Mouse (Mus musculus): Measurements from ENCODE around the gene Sema6d. TPM values are rescaled to one million over a fixed set of nuclear protein-coding genes. Genes with fewer than 3 reads are reported as not detected.

Sema6d gene
- total RNA-seq, 1 experiment from 2014 or later: not detected

DNA sequence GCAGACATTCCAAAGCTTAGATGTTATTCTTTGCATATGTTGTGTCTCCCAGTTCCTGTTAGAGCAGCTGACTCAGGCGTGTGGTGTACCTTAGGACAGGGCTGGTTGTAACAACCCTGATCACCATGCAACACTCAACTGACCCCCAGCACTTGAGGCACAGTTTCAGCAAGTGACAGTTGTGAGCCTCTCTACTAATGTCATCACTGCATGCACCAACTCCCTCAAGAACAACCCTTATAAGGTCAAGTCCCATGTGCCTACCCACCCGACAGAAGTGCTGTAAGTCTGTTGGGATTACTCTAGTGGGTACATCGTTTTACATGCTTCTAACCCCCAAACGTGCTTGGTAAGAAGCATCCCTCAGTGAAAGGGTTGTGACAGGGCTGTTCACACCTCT lies 418.0 kb downstream of the Sema6d start:
- ATAC-seq (ENCODE audit: extremely low read depth, insufficient number of reproducible peaks, low FRiP score, poor library complexity, severe bottlenecking): no peak

DNA sequence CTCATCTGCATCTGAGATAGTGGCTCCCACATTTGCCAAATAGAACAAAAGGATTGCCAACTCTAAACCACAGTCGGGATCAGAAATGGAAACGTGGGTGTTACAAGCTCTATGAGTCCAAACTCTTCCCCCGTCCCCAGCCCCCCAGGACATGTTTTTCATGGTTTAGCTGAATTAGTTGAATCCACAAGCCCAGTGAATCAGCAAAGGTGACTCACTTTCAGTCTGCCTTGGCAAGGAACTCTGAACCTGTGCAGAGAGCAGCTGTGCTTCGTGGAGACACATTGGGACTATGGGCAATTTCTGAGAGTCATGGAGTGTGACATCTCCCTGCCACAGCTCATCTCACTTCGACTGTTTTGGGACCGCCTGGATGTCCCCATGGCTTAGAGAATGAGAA lies 419.7 kb downstream of the Sema6d start:
- no peak for ATAC-seq (ENCODE audit: extremely low read depth, insufficient number of reproducible peaks, low FRiP score, poor library complexity, severe bottlenecking)

DNA sequence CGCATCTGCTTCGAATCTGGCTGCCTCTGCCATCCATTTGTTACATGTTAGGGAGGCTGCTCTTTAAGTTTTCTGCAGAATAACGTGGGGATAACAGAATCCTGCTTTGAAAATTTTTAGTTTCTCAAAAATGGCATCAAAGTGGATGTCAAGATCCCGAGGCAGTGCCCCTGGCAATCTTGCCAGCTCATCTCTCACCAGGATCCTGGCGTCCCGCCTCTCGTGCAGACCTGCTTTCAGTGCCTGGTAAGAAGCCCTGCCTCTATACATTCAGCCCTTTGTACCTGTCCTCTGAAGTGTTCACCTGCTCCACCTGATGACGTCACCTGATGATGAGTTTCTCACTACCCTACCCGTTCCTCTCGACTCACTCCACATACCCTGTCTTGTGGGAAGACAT lies 422.1 kb downstream of the Sema6d start:
- ATAC-seq (ENCODE audit: extremely low read depth, insufficient number of reproducible peaks, low FRiP score, poor library complexity, severe bottlenecking): no peak

DNA sequence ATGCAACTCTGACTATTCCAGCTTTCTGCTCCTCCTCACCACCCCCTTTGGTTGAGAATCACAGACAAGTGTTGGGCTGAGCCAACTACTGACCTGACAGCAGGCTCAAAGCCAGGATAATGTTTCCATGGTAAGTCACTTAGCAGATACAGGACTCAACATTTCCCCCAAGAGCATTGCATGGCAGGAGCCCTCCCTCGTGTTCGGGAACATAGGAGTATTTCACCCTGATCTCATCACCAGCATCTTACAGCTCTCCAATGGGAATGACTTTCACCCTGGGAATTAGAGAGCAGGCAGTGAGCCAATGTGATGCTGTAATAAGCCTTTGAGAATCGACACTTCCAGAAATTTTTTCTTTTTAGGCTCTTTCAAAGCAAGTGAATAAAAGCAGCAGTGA lies 432.7 kb downstream of the Sema6d start:
- ATAC-seq (ENCODE audit: extremely low read depth, insufficient number of reproducible peaks, low FRiP score, poor library complexity, severe bottlenecking): no peak

DNA sequence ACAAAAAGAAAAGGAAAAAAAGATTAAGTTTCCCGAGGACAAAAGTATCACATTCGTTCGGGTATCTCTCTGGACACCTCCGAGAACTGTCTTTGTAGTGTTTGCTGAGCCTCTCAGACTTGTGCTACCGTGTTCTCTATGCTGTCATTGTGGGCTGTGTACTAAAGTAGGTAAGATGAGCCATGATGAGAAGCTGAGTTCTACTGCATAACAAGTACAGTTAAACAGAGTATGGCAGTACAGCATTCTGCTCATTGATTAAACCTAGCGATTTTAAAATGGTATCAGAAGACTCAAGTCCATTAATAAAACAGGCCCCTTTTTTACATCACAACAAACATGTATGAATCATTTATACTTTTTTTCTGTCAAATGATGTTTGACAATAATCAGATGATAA lies 433.9 kb downstream of the Sema6d start:
- ATAC-seq (ENCODE audit: extremely low read depth, insufficient number of reproducible peaks, low FRiP score, poor library complexity, severe bottlenecking): no peak

DNA sequence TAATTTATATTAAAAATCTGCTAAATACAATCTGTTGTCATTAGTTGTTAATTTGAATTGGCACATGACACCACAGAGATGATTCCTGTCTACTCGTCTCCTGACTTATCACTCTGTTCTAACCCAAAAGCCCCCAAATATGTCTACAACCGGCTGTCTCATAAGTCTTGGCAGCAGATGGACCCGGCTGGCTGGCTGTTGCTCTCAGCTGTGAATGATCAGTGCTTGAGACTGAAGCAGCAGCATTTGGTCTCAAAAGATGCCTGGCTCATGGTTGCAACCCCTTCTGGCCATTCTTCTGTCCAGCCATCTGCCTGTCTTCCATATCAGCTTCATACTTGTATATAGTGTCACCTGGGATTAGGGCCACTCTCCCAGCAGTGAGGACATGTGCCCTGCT lies 434.4 kb downstream of the Sema6d start:
- ATAC-seq (ENCODE audit: extremely low read depth, insufficient number of reproducible peaks, low FRiP score, poor library complexity, severe bottlenecking): no peak

DNA sequence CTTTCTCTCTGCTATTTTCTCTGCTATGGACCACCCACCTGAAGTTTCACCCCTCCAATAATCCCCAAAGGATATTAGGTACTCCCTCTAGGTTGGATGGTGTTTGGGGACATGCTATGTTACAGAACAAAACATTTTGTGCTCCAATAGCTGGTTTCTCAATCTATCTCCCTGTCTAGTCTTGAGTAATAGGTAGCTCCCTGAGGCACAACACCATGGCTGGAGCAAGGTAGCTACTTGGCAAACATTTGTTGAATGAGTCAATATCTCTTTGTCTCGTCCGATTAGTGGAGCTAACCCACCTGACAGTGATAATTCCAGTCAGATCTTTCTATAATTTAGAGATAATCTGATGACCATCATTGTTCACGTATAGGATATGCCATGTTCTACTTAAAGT lies 437.9 kb downstream of the Sema6d start:
- ATAC-seq (ENCODE audit: extremely low read depth, insufficient number of reproducible peaks, low FRiP score, poor library complexity, severe bottlenecking): no peak

DNA sequence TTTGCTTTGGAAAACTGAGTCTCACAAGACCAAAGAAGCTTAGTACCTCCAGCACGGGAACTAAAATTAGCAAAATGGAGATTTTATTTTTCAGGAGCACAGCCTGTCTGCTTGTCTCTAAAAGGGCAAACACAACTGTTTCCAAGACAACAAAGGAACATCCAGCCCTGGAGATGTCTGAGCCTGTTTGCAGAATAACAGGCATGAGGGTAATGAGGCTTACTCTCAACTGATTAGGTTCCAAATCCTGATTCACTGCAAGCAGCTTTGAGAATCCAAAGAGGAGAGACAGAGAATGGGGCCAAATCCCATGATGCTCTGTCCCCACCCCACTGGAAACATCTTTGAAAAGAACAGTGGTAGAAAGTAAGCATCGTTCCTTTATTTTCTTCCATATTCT lies 440.7 kb downstream of the Sema6d start:
- ATAC-seq (ENCODE audit: extremely low read depth, insufficient number of reproducible peaks, low FRiP score, poor library complexity, severe bottlenecking): no peak

DNA sequence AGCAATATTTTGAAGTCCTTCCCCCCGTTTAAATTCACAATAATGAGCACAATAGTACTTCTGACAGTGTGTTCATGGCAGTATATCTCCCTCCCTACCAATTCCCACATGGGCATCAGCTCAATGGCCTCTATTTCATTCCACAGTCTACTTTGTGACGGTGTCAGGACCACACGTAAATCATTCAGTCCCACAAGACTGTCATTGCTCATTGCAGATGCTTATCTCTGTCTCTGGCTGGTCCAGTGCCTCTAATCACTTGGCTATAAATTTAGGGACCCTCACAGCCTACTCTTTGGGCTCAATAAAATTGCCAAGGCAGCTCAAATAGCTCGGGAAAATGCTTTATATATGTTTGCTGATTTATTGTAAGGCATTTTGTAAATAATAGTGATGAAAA lies 441.3 kb downstream of the Sema6d start:
- ATAC-seq (ENCODE audit: extremely low read depth, insufficient number of reproducible peaks, low FRiP score, poor library complexity, severe bottlenecking): no peak

DNA sequence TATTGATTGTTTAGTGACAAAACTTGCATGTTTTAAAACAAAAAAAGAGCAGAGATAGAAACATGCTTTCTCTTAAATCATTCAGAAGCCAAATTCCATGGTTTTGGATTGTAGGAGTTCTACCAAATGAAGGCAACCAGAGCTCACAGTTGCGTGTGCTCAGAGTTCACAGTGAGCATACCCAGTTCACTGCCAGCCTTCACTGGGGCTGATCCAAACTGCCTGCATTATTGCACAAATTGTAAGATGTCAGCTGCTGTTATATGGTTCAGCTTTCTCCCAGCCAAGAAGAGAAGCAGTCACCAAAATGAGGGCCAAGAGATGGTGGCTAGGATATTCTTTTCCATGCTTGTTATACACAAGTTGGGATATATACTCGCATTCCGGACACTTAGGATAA lies 443.1 kb downstream of the Sema6d start:
- no peak for ATAC-seq (ENCODE audit: extremely low read depth, insufficient number of reproducible peaks, low FRiP score, poor library complexity, severe bottlenecking)

DNA sequence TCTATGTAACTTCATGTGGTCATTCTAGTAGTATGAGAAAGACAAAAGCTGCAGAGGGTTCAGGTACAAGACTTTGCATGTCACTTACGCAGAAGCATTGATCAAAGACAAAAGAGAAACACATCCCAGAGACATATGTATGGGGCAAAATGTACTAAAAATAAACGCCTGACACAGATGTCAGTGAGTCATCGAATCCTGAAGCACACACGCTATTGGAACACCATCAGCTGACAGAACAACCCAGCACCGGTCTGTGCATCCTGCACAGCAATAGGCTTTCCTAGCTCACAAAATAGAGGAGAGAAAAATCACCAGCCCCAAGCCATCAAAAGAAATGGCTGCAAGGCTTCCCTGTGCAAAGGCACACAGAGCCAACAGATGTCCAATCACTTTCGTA lies 443.8 kb downstream of the Sema6d start:
- ATAC-seq (ENCODE audit: extremely low read depth, insufficient number of reproducible peaks, low FRiP score, poor library complexity, severe bottlenecking): no peak

DNA sequence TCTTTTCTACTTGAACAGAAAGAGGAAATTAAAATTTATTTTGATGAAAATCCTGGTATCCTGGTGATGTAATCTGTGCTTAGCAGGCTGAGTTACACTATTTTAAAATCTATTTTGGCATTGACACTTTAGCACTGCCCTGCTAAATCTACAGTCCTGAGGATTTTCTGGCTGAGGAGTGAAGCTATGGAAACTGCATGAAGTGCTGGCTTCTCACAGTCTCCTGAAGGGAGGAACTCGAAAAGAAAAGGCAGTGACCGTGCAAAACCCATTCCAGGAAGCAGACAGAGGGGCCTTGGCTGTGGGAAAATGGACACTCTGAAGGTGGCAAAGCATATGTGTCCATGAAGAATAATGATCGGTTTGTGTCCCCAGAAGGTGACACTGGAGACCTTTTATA lies 460.5 kb downstream of the Sema6d start:
- no peak for ATAC-seq (ENCODE audit: extremely low read depth, insufficient number of reproducible peaks, low FRiP score, poor library complexity, severe bottlenecking)

DNA sequence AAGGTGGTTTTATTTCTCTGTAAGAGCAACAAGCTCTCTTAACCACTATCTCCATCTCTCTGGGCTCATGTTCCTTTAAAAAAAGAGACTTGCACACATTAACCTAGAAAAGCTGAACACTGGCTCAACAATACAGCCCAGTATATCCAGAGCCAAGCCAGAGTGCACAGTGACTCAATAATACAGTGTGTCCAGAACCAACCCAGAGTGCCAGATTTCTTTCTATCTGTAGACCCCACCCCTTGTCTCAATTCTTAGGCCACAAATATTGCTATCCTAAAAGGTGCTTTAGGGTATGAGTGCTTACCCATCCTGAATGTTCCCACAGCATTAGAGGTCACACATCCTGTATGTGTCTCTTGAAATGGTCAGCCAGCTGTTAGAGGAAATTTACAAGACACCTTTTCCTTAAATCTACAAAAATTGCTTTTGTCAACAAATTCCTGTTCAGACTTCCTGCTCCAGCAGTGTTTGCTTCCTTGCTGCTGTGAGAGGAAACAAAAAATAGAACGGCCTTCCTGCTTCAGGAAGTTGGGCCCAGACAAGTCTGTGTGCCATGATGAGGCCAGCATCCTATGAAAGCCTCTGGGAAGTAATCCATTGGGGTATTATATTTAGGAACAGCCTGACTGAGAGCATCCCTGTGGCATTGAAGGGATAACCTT lies 465.1 kb downstream of the Sema6d start:
- no peak for ATAC-seq (ENCODE audit: extremely low read depth, insufficient number of reproducible peaks, low FRiP score, poor library complexity, severe bottlenecking)

DNA sequence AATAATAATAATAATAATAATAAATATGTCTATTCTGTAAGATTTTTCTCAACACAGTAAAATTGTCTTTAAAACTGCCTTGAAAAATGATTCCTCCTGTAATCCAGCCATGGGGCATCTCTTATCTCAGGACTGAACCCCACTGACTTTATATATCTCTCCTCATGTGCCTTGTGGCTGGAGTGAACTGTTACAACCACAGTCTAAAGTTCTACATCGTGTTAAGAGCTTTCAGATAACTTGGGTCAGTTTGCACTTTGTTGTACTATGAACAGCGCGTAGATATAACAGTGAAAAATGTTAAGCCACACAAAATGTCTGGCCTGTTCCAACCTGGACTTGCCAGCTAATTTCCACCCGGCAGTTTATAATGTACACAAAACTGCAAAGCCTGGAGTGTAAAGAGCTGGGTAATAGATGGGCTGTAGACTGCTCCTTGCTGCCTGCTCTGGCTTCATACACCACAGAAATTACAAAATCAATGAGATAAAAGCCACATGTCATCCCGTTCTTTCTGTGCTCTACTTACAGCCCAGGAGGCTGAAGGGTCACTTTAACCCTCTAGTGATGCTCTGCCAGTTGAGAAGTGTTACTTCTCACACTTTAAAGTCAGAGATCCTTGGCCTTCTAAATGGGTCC lies 467.2 kb downstream of the Sema6d start:
- ATAC-seq (ENCODE audit: extremely low read depth, insufficient number of reproducible peaks, low FRiP score, poor library complexity, severe bottlenecking): no peak

DNA sequence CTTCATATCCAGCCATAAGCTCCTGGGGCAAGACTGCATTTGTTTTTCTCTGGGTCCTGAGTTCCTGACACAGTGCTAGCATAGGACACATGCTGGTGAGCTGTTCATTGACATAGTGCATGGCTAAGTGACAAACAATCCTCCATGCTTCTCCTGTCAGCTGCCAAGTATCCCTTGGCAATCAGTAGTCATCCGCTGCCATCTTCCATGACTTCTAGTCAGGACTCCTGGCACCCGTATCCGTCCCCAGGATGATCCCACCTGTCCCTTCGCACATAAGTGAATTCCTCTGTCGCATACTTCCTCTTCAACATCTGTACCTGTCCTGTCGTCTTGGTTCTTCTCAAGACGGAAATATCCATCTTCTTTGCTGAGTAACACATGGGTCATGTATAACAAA lies 468.3 kb downstream of the Sema6d start:
- no peak for ATAC-seq (ENCODE audit: extremely low read depth, insufficient number of reproducible peaks, low FRiP score, poor library complexity, severe bottlenecking)

DNA sequence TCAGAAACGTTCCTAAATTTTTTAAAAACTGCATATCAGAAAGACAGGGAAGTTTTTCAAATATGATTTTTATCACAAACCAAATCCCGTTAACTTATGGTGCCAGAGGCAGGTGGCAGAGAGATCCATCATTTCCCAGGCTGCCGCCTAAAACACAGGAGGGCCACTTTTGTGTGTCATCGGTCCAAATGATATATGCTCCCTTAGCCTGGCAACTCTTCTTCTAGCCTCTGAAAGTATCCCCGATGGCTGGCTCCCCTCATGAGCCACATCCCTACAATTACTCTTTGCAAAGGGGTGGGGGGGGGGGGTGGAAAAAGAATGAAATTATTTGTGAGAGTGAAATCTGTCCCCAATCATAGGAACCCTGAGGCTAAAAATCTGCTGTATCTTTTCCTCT lies 471.9 kb downstream of the Sema6d start:
- ATAC-seq (ENCODE audit: extremely low read depth, insufficient number of reproducible peaks, low FRiP score, poor library complexity, severe bottlenecking): no peak

DNA sequence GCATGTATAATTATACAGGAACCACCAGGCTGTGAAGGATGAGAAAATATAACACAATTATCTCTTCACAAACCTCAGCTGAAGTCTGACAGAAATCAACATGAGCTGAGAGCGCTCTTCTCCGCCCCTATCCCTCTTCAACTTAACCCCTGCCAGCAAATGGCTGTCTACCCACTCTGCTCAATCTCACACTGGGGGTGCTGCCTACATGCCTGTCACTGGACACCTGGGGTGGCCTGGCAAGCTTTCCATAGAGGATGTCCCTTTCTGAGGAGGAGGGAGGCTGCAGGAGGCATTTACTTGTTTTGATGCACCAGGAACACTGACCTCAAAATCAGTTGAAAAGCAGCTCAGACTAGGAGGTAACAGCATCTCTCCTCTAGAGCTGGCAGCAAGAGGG lies 472.3 kb downstream of the Sema6d start:
- ATAC-seq (ENCODE audit: extremely low read depth, insufficient number of reproducible peaks, low FRiP score, poor library complexity, severe bottlenecking): no peak

DNA sequence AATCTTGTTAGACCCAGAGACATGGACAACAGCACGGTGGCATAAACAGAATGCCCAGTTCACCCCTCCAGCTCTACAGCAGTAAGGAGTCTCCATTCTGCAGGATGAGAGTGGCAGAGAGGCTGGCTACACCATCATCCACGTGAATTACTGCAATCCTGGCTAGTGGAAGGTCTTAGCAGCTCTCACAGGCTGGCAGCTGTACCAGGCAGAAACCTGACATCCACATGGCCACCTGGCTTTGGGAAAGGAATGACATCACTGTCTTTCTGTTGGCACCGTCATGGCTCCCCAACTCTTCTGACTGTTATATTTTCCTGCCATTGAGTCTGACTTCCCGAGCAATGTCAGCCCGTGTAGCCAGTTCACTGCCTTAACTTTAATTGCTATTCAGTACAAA lies 474.0 kb downstream of the Sema6d start:
- no peak for ATAC-seq (ENCODE audit: extremely low read depth, insufficient number of reproducible peaks, low FRiP score, poor library complexity, severe bottlenecking)

DNA sequence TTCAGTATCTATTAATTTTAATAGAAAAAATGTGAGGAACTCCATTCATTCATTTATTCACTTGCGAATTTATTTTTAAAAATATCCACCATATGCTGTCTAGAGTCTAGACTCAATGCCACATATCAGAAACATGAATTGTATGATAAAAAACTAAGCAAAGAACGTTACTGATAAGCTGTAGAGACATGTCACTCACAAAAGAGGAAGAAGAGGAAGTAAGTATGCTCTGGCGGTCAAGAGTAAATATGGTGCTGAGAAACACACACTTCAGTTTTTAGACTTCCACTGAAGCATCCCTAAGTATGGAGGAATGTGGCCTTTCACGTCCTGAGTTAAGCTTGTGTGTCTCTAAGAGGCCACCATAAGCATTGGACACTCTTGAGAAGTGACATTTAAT lies 484.0 kb downstream of the Sema6d start:
- peak; percentile 69; the same call in 1 of the 2 replicates for ATAC-seq (ENCODE audit: extremely low read depth, insufficient number of reproducible peaks, low FRiP score, poor library complexity, severe bottlenecking)

DNA sequence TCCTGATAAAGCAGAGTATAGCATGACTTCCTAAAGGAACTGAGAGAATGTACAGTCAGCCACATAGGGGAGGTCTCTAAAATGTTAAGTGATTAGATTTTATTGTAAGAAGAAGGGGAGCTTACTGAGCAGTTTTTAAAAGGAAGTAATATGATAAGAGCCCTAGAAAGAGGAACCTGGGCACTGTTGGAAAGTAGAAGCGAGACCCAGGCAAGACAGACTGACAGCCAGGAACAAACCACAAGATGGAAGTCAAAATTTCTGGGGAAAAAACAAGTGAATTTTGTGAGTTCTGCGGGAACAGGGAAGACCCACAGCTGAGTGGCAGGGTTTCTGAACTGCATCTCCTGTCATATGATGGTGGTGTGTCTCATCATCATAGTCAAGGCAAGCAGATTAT lies 486.3 kb downstream of the Sema6d start:
- ATAC-seq (ENCODE audit: extremely low read depth, insufficient number of reproducible peaks, low FRiP score, poor library complexity, severe bottlenecking): no peak

DNA sequence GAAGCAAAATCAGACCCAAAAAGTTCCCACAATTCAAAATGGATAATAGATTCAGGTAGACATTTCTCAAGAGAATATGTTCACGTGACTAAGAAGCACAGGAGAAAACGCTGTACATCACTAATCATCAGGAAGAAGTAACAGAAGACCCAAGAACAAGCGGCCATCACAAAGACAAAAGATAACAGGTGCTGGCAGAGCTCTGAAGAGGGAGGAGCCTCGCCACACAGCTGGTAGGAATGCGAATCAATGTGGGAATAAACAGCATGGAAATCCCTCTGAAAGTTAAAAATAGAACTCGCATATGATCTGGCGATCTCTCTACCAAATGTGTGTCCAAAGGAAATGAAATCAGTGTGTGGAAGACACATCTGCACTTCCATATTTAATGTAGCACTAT lies 493.8 kb downstream of the Sema6d start:
- no peak for ATAC-seq (ENCODE audit: extremely low read depth, insufficient number of reproducible peaks, low FRiP score, poor library complexity, severe bottlenecking)
